Mouse (Mus musculus) hindbrain, embryonic 12.5 days (tissue): ENCODE measurements around the gene Golga5. TPM values are rescaled to one million over a fixed set of nuclear protein-coding genes. Genes with fewer than 3 reads are reported as not detected.

Experiments used
- ATAC-seq: fragments of 200-750 bp; cut with Nextera tagmentation; 2 replicates; pipeline ENCODE4 v1.8.0; 2017; ENCODE audit warnings: moderate TSS enrichment; ENCODE audit not compliant: low FRiP score
- H3K27ac ChIP-seq: fragments of 300-500 bp; sonication (generic); 2 replicates; pipeline ENCODE4 v1.5.1; 2016; ENCODE audit warnings: mild to moderate bottlenecking
- H3K27me3 ChIP-seq: fragments of 300-500 bp; sonication (generic); 2 replicates; pipeline ENCODE4 v1.6.1; 2016; ENCODE audit warnings: mild to moderate bottlenecking
- H3K36me3 ChIP-seq: fragments of 300-500 bp; sonication (generic); 2 replicates; pipeline ENCODE4 v1.6.1; 2016; ENCODE audit warnings: mild to moderate bottlenecking
- H3K4me1 ChIP-seq: fragments of 300-500 bp; sonication (generic); 2 replicates; pipeline ENCODE4 v1.6.1; 2016
- H3K4me2 ChIP-seq: fragments of 300-500 bp; sonication (generic); replicated peaks from 2 replicates; pipeline ENCODE4 v1.6.1; 2016; ENCODE audit warnings: mild to moderate bottlenecking
- H3K4me3 ChIP-seq: fragments of 300-500 bp; sonication (generic); 2 replicates; pipeline ENCODE4 v1.5.1; 2016; ENCODE audit warnings: mild to moderate bottlenecking
- H3K9ac ChIP-seq: fragments of 300-500 bp; sonication (generic); 2 replicates; pipeline ENCODE4 v1.6.1; 2016; ENCODE audit warnings: mild to moderate bottlenecking, moderate library complexity
- H3K9me3 ChIP-seq: fragments of 300-500 bp; sonication (generic); replicated peaks from 2 replicates; pipeline ENCODE4 v1.6.1; 2016; ENCODE audit warnings: mild to moderate bottlenecking
- WGBS: fragments of 180-500 bp; shearing (Covaris S2); methylation state at CpG from one replicate; pipeline ENCODE4 v1.1.7; 2016; 5-methylcytosine and 5-hydroxymethylcytosine counted together
- polyA plus RNA-seq: library from polyadenylated mRNA; unstranded; fragments of >200 nt; fragmentation: Nextera tagmentation; extraction: Ambion mirVana; gene quantifications from 2 replicates; pipeline ENCODE4 v1.2.1, GENCODE M21; 2016

The Golga5 gene
- polyA plus RNA-seq, 1 experiment from 2014 or later: 35.6 TPM

DNA sequence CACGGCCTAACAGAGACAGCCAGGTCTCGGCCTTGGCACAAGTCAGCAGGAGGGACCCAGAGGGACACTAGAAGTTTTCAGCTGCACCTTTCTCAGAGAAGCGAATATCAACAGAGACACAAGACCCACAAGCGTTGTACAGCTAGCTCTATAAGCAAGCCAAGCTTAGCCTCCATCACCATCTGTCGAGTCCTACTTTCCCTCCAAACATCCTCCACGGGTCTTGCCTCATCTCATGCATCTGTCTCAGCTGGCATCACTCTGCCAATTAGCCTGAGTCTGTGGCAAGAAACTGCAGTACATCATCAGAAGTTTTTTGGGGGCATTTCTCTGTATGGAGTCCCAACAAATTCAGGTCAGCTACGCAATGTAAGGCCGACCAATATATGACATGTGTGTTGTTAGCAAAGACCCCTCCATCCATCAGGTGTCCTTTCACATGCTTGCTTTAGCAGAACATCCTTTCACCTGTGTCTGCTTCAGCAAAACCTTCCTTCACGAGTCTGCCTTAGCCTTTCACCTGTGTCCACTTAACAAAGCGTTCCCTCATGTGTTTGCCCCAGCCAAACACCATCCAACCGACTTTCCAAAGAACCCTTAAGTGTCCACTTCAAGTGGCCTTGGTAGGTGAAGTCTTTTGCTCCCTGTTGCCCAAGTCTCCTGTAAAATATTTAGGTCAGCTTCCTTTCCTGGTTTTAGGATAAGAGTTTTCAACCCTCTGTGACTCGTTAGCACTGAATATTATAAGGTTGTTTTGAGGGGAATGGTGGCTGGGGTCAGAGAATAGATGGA is 51.2 kb downstream of the Golga5 start:
- no peaks in the 10 kb centered on the region for H3K9me3 ChIP-seq
- 88% methylated on average over 12 of the region's 12 CpGs for WGBS
- H3K4me3 ChIP-seq: no peak overlapping the region
- peaks cover 5% of the 10 kb centered on the region; the same call in 1 of the 2 replicates for H3K4me1 ChIP-seq
- no peaks in the 10 kb centered on the region for H3K27me3 ChIP-seq
- H3K9ac ChIP-seq: no peak overlapping the region
- no peak overlapping the region for H3K27ac ChIP-seq
- H3K36me3 ChIP-seq: no peaks in the 10 kb centered on the region
- no peak overlapping the region for H3K4me2 ChIP-seq
- ATAC-seq: no peak

DNA sequence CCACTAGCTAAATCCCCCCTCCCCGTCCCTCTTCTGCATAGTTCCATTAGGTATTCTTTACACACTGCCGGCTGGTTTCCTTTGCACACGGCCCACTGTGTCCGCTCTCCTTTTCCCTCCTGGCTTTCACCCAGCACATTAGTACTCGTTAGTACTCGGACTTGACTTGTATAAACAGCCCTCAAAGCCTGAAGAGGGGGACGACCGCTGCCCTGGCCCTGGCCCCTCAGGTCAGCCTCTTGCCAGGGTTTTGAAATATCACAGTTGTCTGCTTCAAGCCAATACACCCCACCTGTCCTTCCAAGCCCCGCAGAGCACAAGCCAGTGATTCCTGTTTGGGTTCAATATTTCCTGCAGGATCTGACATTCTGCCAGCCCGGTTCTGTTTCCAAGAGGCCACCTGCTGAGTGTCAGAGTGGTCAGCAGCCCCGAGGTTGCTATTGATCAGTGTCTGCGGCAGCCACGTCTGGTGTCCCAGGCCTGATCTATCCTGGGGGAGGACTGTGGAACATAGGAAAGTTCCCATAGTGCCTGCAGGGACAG is 52.9 kb downstream of the Golga5 start:
- Histone ChIP-seq H3K4me1 (peaks cover 5% of the 10 kb centered on the region; the same call in 1 of the 2 replicates), H3K9me3 (no peaks in the 10 kb centered on the region), H3K27me3 (no peaks in the 10 kb centered on the region), H3K9ac (no peak overlapping the region; the same call in 1 of the 2 replicates), H3K36me3 (no peaks in the 10 kb centered on the region), H3K4me3 (no peak overlapping the region), H3K4me2 (no peak overlapping the region), H3K27ac (no peak overlapping the region)
- ATAC-seq: no peak
- WGBS: 44% methylated on average over 13 of the region's 13 CpGs

DNA sequence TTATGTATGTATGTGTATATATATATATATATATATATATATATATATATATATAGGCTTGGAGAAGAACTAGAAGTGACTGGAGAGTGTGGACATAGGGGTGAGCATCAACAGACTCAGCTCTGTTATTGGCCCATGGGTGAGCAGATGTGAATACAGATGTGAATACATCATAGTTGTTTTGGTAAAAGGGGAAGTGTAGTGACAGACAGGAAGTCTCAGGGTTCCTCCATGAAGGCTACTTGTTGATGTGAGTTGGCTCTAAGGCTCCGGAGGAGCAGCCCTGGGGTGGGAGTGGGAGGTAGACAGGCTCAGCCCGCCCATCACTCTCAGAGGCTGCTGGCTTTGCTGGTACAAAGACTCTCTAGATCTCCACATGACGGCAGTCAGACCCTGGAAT is 55.3 kb downstream of the Golga5 start:
- H3K4me2 ChIP-seq: no peak overlapping the region
- H3K4me3 ChIP-seq: no peak overlapping the region
- H3K4me1 ChIP-seq: peaks cover 5% of the 10 kb centered on the region; the same call in 1 of the 2 replicates
- H3K9me3 ChIP-seq: no peaks in the 10 kb centered on the region
- no peaks in the 10 kb centered on the region for H3K36me3 ChIP-seq
- H3K27ac ChIP-seq: no peak overlapping the region
- no peak for ATAC-seq
- no peaks in the 10 kb centered on the region for H3K27me3 ChIP-seq
- WGBS: 69% methylated on average over 3 of the region's 3 CpGs
- H3K9ac ChIP-seq: no peak overlapping the region

DNA sequence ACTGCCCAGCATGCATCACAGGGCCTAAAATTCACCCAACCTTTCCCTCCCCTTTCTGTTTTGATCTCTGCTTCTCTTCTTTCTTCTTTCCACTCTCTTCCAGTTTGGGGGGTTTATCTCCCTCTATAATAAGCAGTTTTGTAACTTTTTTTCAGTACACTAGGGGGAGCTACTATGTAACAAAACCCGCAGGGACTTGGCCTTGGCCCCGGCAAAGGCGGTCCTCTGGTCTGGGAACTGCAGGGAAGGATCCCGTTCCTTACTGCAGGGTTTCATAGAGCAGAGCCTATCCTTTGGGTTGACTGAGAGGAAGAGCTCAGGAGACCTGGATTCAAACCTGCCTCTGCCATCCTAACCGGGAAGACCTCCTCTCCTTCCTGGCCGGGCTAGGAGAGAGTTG is 55.8 kb downstream of the Golga5 start:
- H3K4me3 ChIP-seq: no peak overlapping the region
- ATAC-seq: no peak
- H3K27ac ChIP-seq: no peak overlapping the region
- no peak overlapping the region for H3K4me2 ChIP-seq
- WGBS: 27% methylated on average over 6 of the region's 6 CpGs
- no peaks in the 10 kb centered on the region for H3K9me3 ChIP-seq
- no peaks in the 10 kb centered on the region for H3K36me3 ChIP-seq
- H3K4me1 ChIP-seq: peaks cover 5% of the 10 kb centered on the region; the same call in 1 of the 2 replicates
- H3K27me3 ChIP-seq: no peaks in the 10 kb centered on the region
- no peak overlapping the region for H3K9ac ChIP-seq

DNA sequence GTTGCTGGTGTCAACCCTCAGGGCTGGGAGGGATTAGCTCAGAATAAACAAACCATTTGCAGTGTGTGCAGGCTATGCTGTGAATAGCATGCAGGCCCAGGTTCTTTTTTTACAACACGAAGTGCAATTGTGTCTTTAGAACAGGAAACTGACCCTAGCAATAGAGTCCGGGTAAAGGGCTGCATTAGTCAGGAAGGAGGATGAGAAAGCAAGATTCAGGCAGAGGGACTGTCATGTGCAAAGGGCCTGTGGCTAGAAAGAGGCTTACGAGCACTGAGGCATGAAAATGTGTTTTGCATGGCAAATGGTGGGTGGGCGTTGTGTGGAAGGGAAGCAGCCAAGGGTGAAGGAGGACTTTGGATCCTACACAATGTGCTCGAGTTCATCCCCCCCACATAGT is 59.1 kb downstream of the Golga5 start:
- Histone ChIP-seq H3K4me2 (no peak overlapping the region), H3K27me3 (no peaks in the 10 kb centered on the region), H3K9ac (no peak overlapping the region), H3K36me3 (no peaks in the 10 kb centered on the region), H3K27ac (no peak overlapping the region), H3K4me3 (no peak overlapping the region), H3K9me3 (no peaks in the 10 kb centered on the region), H3K4me1 (0 out of 2 replicates have a peak, but pooled peaks cover 2% of the 10 kb centered on the region)
- 75% methylated on average over 5 of the region's 5 CpGs for WGBS
- no peak for ATAC-seq

DNA sequence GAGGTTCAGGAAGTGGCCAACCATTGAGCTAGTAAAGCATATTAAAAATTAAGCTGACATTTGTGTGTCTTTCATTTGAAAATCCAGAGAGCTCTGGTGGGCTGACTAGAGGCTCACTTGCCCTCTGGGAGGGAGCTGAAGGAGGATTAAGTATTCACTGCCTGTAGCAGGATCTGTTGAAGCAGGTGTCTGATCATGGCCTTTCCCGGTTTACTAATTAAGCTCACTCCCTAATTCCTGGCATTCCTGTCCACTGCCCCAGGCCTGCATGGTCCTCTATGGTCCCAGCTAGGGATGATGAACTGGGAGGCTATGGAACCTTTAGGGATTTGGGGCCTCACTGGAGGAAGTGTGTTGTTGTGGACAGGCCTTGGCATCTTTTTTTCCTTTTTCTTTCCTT is 66.9 kb downstream of the Golga5 start:
- Histone ChIP-seq H3K4me2 (no peak overlapping the region), H3K9ac (no peak overlapping the region), H3K9me3 (no peaks in the 10 kb centered on the region), H3K27me3 (no peaks in the 10 kb centered on the region), H3K4me1 (0 out of 2 replicates have a peak, but pooled peaks cover 2% of the 10 kb centered on the region), H3K27ac (no peak overlapping the region), H3K4me3 (no peak overlapping the region), H3K36me3 (no peaks in the 10 kb centered on the region)
- no peak for ATAC-seq
- 50% methylated on average over 1 of the region's 1 CpGs for WGBS

DNA sequence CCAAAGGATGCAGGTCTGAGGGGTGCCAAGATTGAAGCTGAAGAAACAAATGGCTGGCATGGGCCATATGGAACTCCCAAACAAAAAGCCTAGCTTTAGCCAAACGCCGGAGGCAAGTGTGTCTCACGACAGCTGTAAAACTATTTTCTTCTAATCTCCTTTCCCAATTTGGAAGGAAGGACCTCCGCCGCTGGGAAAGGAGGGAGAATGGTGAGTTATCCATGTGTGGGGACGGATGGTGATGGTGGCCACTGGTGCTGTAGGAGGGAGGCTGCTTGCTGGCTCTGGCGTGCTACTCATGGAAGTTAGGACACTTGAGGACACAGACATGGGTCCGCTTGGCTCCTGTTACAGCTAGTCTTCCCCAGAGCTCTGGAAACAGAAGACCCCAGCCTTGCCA is 71.3 kb downstream of the Golga5 start:
- no peak for ATAC-seq
- Histone ChIP-seq H3K27me3 (no peaks in the 10 kb centered on the region), H3K4me1 (no peaks in the 10 kb centered on the region), H3K36me3 (no peaks in the 10 kb centered on the region), H3K4me2 (no peak overlapping the region), H3K9me3 (no peaks in the 10 kb centered on the region), H3K4me3 (no peak overlapping the region), H3K9ac (no peak overlapping the region), H3K27ac (no peak overlapping the region)
- 76% methylated on average over 8 of the region's 8 CpGs for WGBS

DNA sequence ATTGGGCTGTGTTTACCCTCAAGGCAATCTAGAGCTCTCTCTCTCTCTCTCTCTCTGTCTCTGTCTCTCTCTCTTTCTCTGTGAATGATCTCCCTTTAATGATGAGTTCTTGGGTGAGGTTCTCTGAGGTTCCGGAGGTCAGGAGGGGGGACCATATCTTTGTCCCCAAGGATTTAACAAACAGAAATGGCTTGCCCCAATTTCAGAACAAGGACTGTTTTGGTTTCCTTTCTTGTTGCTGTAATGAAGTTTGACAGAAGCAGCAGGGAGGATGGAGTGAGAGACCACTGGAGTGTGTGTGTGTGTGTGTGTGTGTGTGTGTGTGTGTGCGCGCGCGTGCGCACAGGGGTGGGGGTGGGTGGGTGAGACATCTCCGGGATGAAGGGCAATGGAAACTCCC is 72.2 kb downstream of the Golga5 start:
- H3K36me3 ChIP-seq: no peaks in the 10 kb centered on the region
- no peak overlapping the region for H3K4me2 ChIP-seq
- no peak overlapping the region for H3K27ac ChIP-seq
- no peaks in the 10 kb centered on the region for H3K27me3 ChIP-seq
- H3K4me3 ChIP-seq: no peak overlapping the region
- no peak overlapping the region for H3K9ac ChIP-seq
- no peaks in the 10 kb centered on the region for H3K4me1 ChIP-seq
- no peak for ATAC-seq
- 94% methylated on average over 7 of the region's 7 CpGs for WGBS
- H3K9me3 ChIP-seq: no peaks in the 10 kb centered on the region

DNA sequence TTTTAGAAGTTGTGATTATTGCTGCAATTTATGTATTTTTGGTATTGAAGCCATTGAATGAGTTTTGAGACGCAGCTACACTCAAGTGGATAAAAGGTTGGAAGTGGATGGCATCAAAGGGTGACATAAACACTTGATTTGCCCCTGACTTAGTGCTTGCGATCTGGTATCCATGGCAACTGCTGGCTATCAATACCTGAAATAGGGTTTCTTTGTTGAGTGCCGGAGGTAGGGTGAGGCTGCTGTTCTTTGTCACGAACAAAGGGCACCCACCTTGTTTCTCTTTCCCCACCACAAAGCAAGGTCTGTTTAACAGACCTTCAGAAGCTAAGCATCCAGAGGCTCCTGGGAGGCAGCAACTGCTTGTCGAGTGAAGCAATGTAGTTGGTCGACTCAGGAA is 76.2 kb downstream of the Golga5 start:
- H3K9ac ChIP-seq: no peak overlapping the region
- H3K4me2 ChIP-seq: no peak overlapping the region
- no peaks in the 10 kb centered on the region for H3K27me3 ChIP-seq
- no peak overlapping the region for H3K27ac ChIP-seq
- ATAC-seq: no peak
- WGBS: 67% methylated on average over 6 of the region's 6 CpGs
- no peaks in the 10 kb centered on the region for H3K36me3 ChIP-seq
- no peak overlapping the region for H3K4me3 ChIP-seq
- H3K4me1 ChIP-seq: no peaks in the 10 kb centered on the region
- no peaks in the 10 kb centered on the region for H3K9me3 ChIP-seq

Other genes starting within 250 kb of the Golga5 start
- gene Rin3, start 186.1 kb upstream of the Golga5 start, polyA plus RNA-seq: 6.8 TPM in 2 replicates
- 73.7 and 76.9 TPM in 2 replicates for gene Lgmn, start 29.3 kb upstream of the Golga5 start, polyA plus RNA-seq
- 47.1 and 53.1 TPM in 2 replicates for gene Chga, start 85.8 kb downstream of the Golga5 start, polyA plus RNA-seq
- gene Itpk1, start 235.8 kb downstream of the Golga5 start, polyA plus RNA-seq: 16.6 and 17.1 TPM in 2 replicates